Mouse (Mus musculus) kidney, adult 10 weeks (tissue): ENCODE data around the gene Gm43951. TPM values are rescaled to one million over a fixed set of nuclear protein-coding genes. Genes with fewer than 3 reads are reported as not detected.

Experiments
- polyA plus RNA-seq: library from polyadenylated mRNA; stranded (reverse); fragments of 350-450 nt; fragmentation: Illumina TruSeq; extraction: RNeasy Lipid Tissue Mini Kit (QIAGEN cat#74804); gene quantifications from one replicate; pipeline ENCODE4 v1.2.3, GENCODE M21; 2014; ENCODE audit warnings: low read depth, low replicate concordance

Gene Gm43951
- not detected for polyA plus RNA-seq

DNA sequence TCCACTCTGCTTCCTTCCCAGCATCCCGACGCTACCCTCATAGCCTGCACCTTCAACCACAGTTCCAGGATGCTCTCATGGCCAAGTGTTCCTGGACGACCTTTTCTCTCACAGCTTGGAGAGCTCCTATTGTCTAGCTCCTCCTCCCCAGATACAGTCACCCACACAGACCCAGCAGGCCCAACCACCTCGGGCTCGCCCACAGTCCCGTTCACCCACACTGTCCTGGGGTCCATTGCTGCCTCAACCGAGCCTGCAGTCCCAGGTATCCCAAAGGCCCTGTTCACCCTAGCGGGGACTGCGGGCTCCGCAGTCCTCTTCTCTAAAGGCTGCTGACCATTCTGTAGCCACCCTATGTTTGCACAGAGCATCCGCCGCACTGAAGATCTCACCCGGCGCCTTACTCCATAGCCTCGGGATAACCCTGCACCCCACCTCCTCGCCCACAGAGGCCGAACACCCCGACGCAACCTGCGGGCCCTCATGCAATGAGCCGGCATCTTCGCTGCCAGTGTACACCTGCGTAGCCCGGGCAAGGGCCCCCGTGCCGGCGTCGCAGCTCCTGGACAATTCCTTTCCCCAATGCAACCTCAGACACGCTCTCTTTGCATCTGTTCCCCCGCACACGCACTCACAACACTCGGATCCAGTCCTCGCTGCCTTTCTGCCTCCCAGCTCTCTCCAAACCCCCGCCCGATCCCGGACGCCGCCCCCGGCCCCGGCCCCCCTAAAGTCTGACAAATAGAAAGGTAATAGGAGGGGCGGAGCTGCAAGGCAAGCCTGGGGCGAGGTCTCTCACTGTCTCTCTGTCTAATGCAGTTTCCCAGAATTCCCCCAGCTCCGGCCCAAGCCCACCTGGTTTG, at the start of gene Gm43951:
TSS of gene Gm43951 (minus strand) at position 500 of the 863 bp plus-strand sequence.

GRCm38 (mm10) chr11:72215410-72215797, 8.8 kb upstream of the Gm43951 start, which contains the start of gene Med31:
Gene Med31 (minus strand): TSS chr11:72215592.

DNA sequence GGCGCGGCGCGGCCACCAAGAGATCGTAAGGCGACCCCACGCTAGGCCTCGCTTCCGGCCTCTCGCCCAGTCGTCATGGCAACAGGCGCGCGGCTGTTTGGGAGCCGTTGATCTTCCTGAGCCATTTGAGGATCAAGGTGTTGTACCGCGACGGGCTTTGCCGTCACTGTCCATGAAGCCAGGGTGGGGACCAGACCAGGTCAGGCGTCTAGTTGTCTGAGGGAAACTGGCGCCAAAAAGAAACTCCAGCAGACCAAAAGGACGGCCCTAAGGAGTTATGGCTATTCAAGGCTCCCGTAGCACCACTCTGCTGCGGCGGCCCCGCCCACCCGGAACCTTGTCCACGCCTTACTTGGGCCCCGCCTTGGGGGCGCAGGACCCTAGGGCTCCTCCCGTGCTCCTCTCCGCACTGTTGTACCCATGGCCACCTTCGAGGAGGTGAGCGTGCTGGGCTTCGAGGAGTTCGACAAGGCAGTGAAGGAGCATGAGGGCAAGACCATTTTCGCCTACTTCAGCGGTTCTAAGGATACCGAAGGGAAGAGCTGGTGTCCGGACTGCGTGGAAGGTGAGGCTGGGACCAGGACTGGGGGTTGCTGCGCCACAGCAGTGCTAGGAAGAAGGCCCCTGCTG, 679 bp upstream of the Gm43951 start, which contains the start of the genes 4933427D14Rik and Txndc17:
TSS of gene 4933427D14Rik (minus strand) at position 256 of the 630 bp plus-strand sequence.
TSS of gene Txndc17 (plus strand) at position 344 of the 630 bp plus-strand sequence.

Other genes with a start within 250 kb of the Gm43951 start
- gene Aipl1, start 169.3 kb downstream of the Gm43951 start, polyA plus RNA-seq = not detected
- gene Pimreg, start 164.8 kb downstream of the Gm43951 start, polyA plus RNA-seq = not detected
- 0.65 TPM for gene Pitpnm3, start 71.1 kb downstream of the Gm43951 start, polyA plus RNA-seq
- gene 4933427D14Rik, start 619 bp upstream of the Gm43951 start, polyA plus RNA-seq = 8.8 TPM
- gene Txndc17, start 707 bp upstream of the Gm43951 start, polyA plus RNA-seq = 243 TPM
- gene Med31, start 8.8 kb upstream of the Gm43951 start, polyA plus RNA-seq = 8.6 TPM
- not detected for gene Slc13a5, start 60.4 kb upstream of the Gm43951 start, polyA plus RNA-seq
- gene Xaf1, start 94.8 kb upstream of the Gm43951 start, polyA plus RNA-seq = 16.3 TPM
- gene Fbxo39, start 107.6 kb upstream of the Gm43951 start, polyA plus RNA-seq = not detected
- gene Tekt1, start 155.6 kb upstream of the Gm43951 start, polyA plus RNA-seq = not detected
- gene Smtnl2, start 204.9 kb upstream of the Gm43951 start, polyA plus RNA-seq = 11.0 TPM
- 0.93 TPM for gene Ggt6, start 228.7 kb upstream of the Gm43951 start, polyA plus RNA-seq
- gene Mybbp1a, start 234.5 kb upstream of the Gm43951 start, polyA plus RNA-seq = 19.9 TPM